Mouse (Mus musculus) E14TG2a.4 (cell line): ENCODE data around the gene Arhgef19.

Experiments
- CTCF ChIP-seq: conservative IDR thresholded peaks from 2 replicates; pipeline ENCODE4 v1.5.1; 2014; ENCODE audit warnings: low read length
- NANOG ChIP-seq: IDR thresholded peaks from 2 replicates; pipeline ENCODE4 v1.6.1; 2014; ENCODE audit warnings: borderline replicate concordance, low read length, mixed read lengths
- POU5F1 ChIP-seq: IDR thresholded peaks from 2 replicates; pipeline ENCODE4 v1.6.1; 2014; ENCODE audit warnings: low read length, borderline replicate concordance

DNA sequence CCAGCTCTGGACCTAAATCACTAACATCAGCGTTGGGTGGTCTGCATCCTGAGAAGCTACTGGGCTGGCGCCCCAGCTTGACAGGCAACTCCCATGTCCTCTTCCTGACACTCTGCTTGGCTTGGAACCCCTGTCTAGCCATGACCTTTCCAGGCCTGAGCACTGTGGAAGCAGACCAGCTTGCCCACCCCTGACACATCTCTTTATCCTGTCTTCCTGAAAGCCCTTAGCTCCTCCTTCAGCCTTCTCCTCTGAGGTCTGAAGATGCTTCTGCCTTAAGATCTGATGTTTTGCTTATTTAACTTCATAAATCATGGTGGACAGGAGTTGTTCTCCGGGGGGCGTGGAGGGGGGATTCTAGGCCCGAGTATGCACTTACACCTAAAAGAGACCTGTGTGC is 4.3 kb downstream of the Arhgef19 start:
- TF ChIP-seq CTCF, result no peak
- TF ChIP-seq POU5F1, result no peak
- no peak for TF ChIP-seq NANOG
